Mouse (Mus musculus): Measurements from ENCODE around the gene Omp. TPM values are rescaled to one million over a fixed set of nuclear protein-coding genes. Genes with fewer than 3 reads are reported as not detected.

Gene Omp
- polyA plus RNA-seq, 1 experiment from 2014 or later: 0.17 TPM

GRCm38 (mm10) chr7:98103942-98104292, 41.4 kb downstream of the Omp start:
- no peaks in the 10 kb centered on the region for H3K36me3 ChIP-seq (ENCODE audit: control insufficient read depth, insufficient read depth)
- H3K4me3 ChIP-seq (ENCODE audit: low read length): no peak overlapping the region
- H3K4me1 ChIP-seq (ENCODE audit: control insufficient read depth, insufficient read depth, low read length): peaks cover 16% of the 10 kb centered on the region
- 31% methylated on average over 5 of the region's 5 CpGs for whole genome bisulfite sequencing
- ATAC-seq (replicated peaks; ENCODE audit: extremely low read depth, insufficient read depth, low FRiP score): peak; percentile 65
- H3K27me3 ChIP-seq (ENCODE audit: control insufficient read depth, insufficient read depth, low read length): no peaks in the 10 kb centered on the region; the same call in 1 of the 2 replicates
- H3K4me2 ChIP-seq (ENCODE audit: low read depth, low read length): no peak overlapping the region
- peak overlapping the region; percentile 66 for H3K27ac ChIP-seq (ENCODE audit: low read length)
- peak overlapping the region; percentile 36; the same call in 1 of the 2 replicates for H3K9ac ChIP-seq (ENCODE audit: low read length)
- H3K9me3 ChIP-seq (replicated peaks; ENCODE audit: control insufficient read depth, low read length): no peaks in the 10 kb centered on the region

- no peaks in the 10 kb centered on the region for H3K36me3 ChIP-seq (ENCODE audit: control insufficient read depth, insufficient read depth)
- peak overlapping the region; percentile 68 for H3K27ac ChIP-seq (ENCODE audit: low read length)
- peaks cover 16% of the 10 kb centered on the region for H3K4me1 ChIP-seq (ENCODE audit: control insufficient read depth, insufficient read depth, low read length)
- peak; percentile 28 for ATAC-seq (replicated peaks; ENCODE audit: extremely low read depth, insufficient read depth, low FRiP score)
- H3K4me3 ChIP-seq (ENCODE audit: low read length): peak overlapping the region; percentile 42
- H3K4me2 ChIP-seq (ENCODE audit: low read depth, low read length): peak overlapping the region; percentile 65
- 9% methylated on average over 26 of the region's 26 CpGs for WGBS
- H3K9ac ChIP-seq (ENCODE audit: low read length): peak overlapping the region; percentile 72
- no peaks in the 10 kb centered on the region; the same call in 1 of the 2 replicates for H3K27me3 ChIP-seq (ENCODE audit: control insufficient read depth, insufficient read depth, low read length)
- H3K9me3 ChIP-seq (replicated peaks; ENCODE audit: control insufficient read depth, low read length): no peaks in the 10 kb centered on the region
These were observed 42.0 kb downstream of the Omp start for GRCm38 (mm10) chr7:98103002-98103941.

GRCm38 (mm10) chr7:98102488-98102887, 42.8 kb downstream of the Omp start:
- H3K27me3 ChIP-seq (ENCODE audit: control insufficient read depth, insufficient read depth, low read length): no peaks in the 10 kb centered on the region; the same call in 1 of the 2 replicates
- H3K4me2 ChIP-seq (ENCODE audit: low read depth, low read length): peak overlapping the region; percentile 65; the same call in 1 of the 2 replicates
- H3K27ac ChIP-seq (ENCODE audit: low read length): peak overlapping the region; percentile 68; the same call in 1 of the 2 replicates
- no peak for ATAC-seq (replicated peaks; ENCODE audit: extremely low read depth, insufficient read depth, low FRiP score)
- peaks cover 2% of the 10 kb centered on the region for H3K36me3 ChIP-seq (ENCODE audit: control insufficient read depth, insufficient read depth)
- peaks cover 16% of the 10 kb centered on the region for H3K4me1 ChIP-seq (ENCODE audit: control insufficient read depth, insufficient read depth, low read length)
- 92% methylated on average over 11 of the region's 11 CpGs for WGBS
- peak overlapping the region; percentile 72 for H3K9ac ChIP-seq (ENCODE audit: low read length)
- no peak overlapping the region for H3K4me3 ChIP-seq (ENCODE audit: low read length)
- peaks cover 3% of the 10 kb centered on the region for H3K9me3 ChIP-seq (replicated peaks; ENCODE audit: control insufficient read depth, low read length)

GRCm38 (mm10) chr7:98097557-98097956, 47.7 kb downstream of the Omp start:
- peaks cover 9% of the 10 kb centered on the region for H3K9me3 ChIP-seq (replicated peaks; ENCODE audit: control insufficient read depth, low read length)
- no peaks in the 10 kb centered on the region; the same call in 1 of the 2 replicates for H3K27me3 ChIP-seq (ENCODE audit: control insufficient read depth, insufficient read depth, low read length)
- H3K4me3 ChIP-seq (ENCODE audit: low read length): no peak overlapping the region
- no peak overlapping the region for H3K4me2 ChIP-seq (ENCODE audit: low read depth, low read length)
- 93% methylated on average over 8 of the region's 8 CpGs for WGBS
- no peak overlapping the region for H3K9ac ChIP-seq (ENCODE audit: low read length)
- H3K4me1 ChIP-seq (ENCODE audit: control insufficient read depth, insufficient read depth, low read length): peaks cover under 1% of the 10 kb centered on the region; the same call in 1 of the 2 replicates
- H3K36me3 ChIP-seq (ENCODE audit: control insufficient read depth, insufficient read depth): peaks cover 10% of the 10 kb centered on the region
- H3K27ac ChIP-seq (ENCODE audit: low read length): no peak overlapping the region
- ATAC-seq (replicated peaks; ENCODE audit: extremely low read depth, insufficient read depth, low FRiP score): no peak

- H3K9me3 ChIP-seq (replicated peaks; ENCODE audit: control insufficient read depth, low read length): peaks cover 9% of the 10 kb centered on the region
- no peak overlapping the region for H3K4me2 ChIP-seq (ENCODE audit: low read depth, low read length)
- peaks cover 10% of the 10 kb centered on the region for H3K36me3 ChIP-seq (ENCODE audit: control insufficient read depth, insufficient read depth)
- no peaks in the 10 kb centered on the region; the same call in 1 of the 2 replicates for H3K27me3 ChIP-seq (ENCODE audit: control insufficient read depth, insufficient read depth, low read length)
- H3K9ac ChIP-seq (ENCODE audit: low read length): no peak overlapping the region
- no peak overlapping the region for H3K4me3 ChIP-seq (ENCODE audit: low read length)
- no peak for ATAC-seq (replicated peaks; ENCODE audit: extremely low read depth, insufficient read depth, low FRiP score)
- 94% methylated on average over 4 of the region's 4 CpGs for WGBS
- H3K27ac ChIP-seq (ENCODE audit: low read length): no peak overlapping the region
- H3K4me1 ChIP-seq (ENCODE audit: control insufficient read depth, insufficient read depth, low read length): no peaks in the 10 kb centered on the region
These were observed 49.5 kb downstream of the Omp start for GRCm38 (mm10) chr7:98095852-98096251.

Other genes with a start within 250 kb of the Omp start
- not detected in 2 replicates for gene Gdpd4, start 225.5 kb downstream of the Omp start, polyA plus RNA-seq (2015; fragmentation: Nextera tagmentation; extraction: Ambion mirVana)
- gene Myo7a, start 26.0 kb downstream of the Omp start, polyA plus RNA-seq (2015; fragmentation: Nextera tagmentation; extraction: Ambion mirVana): 4.8 and 6.5 TPM in 2 replicates
- gene Capn5, start 32.8 kb upstream of the Omp start, polyA plus RNA-seq (2015; fragmentation: Nextera tagmentation; extraction: Ambion mirVana): 5.0 and 7.4 TPM in 2 replicates
- gene B3gnt6, start 54.0 kb upstream of the Omp start, polyA plus RNA-seq (2015; fragmentation: Nextera tagmentation; extraction: Ambion mirVana): 0.17 and 0.24 TPM in 2 replicates
- gene Acer3, start 175.7 kb upstream of the Omp start, polyA plus RNA-seq (2015; fragmentation: Nextera tagmentation; extraction: Ambion mirVana): 17.5 and 19.9 TPM in 2 replicates
- gene Tsku, start 215.8 kb upstream of the Omp start, polyA plus RNA-seq (2015; fragmentation: Nextera tagmentation; extraction: Ambion mirVana): 3.2 and 3.8 TPM in 2 replicates